Mouse (Mus musculus) forebrain, embryonic 12.5 days (tissue): Measurements from ENCODE around the gene Gsdmc4. TPM values are rescaled to one million over a fixed set of nuclear protein-coding genes. Genes with fewer than 3 reads are reported as not detected.
"Not testable (repeated sequence)": the region's sequence is repeated elsewhere in the genome, so short reads cannot be mapped to it uniquely, and the experiment has no call there.

Experiments used
- ATAC-seq: fragments of 200-750 bp; cut with Nextera tagmentation; 2 replicates; pipeline ENCODE4 v1.8.0; 2017; ENCODE audit warnings: moderate TSS enrichment; ENCODE audit not compliant: low FRiP score
- H3K27ac ChIP-seq: fragments of 300-500 bp; sonication (generic); 2 replicates; pipeline ENCODE4 v1.5.1; 2016; ENCODE audit warnings: mild to moderate bottlenecking
- H3K27me3 ChIP-seq: fragments of 300-500 bp; sonication (generic); 2 replicates; pipeline ENCODE4 v1.6.1; 2016; ENCODE audit warnings: mild to moderate bottlenecking
- H3K36me3 ChIP-seq: fragments of 300-500 bp; sonication (generic); replicated peaks from 2 replicates; pipeline ENCODE4 v1.6.1; 2016; ENCODE audit warnings: mild to moderate bottlenecking
- H3K4me1 ChIP-seq: fragments of 300-500 bp; sonication (generic); 2 replicates; pipeline ENCODE4 v1.6.1; 2016
- H3K4me2 ChIP-seq: fragments of 300-500 bp; sonication (generic); 2 replicates; pipeline ENCODE4 v1.6.1; 2016; ENCODE audit warnings: mild to moderate bottlenecking, moderate library complexity
- H3K4me3 ChIP-seq: fragments of 300-500 bp; sonication (generic); replicated peaks from 2 replicates; pipeline ENCODE4 v1.5.1; 2016; ENCODE audit warnings: mild to moderate bottlenecking
- H3K9ac ChIP-seq: fragments of 300-500 bp; sonication (generic); 2 replicates; pipeline ENCODE4 v1.6.1; 2016; ENCODE audit warnings: mild to moderate bottlenecking
- H3K9me3 ChIP-seq: fragments of 300-500 bp; sonication (generic); 2 replicates; pipeline ENCODE4 v1.6.1; 2016
- WGBS: fragments of 180-500 bp; shearing (Covaris S2); methylation state at CpG from one replicate; pipeline ENCODE4 v1.1.7; 2016; 5-methylcytosine and 5-hydroxymethylcytosine counted together
- polyA plus RNA-seq: library from polyadenylated mRNA; unstranded; fragments of >200 nt; fragmentation: Nextera tagmentation; extraction: Ambion mirVana; gene quantifications from 2 replicates; pipeline ENCODE4 v1.2.1, GENCODE M21; 2016

Gene Gsdmc4
- not detected in 2 replicates for polyA plus RNA-seq

GRCm38 (mm10) chr15:63912197-63912596 is at the start of gene Gsdmc4:
Gsdmc4 (minus strand) TSS chr15:63912297.
- H3K4me1 ChIP-seq, H3K36me3 ChIP-seq, H3K4me2 ChIP-seq, H3K4me3 ChIP-seq, H3K27ac ChIP-seq, H3K27me3 ChIP-seq, H3K9me3 ChIP-seq, H3K9ac ChIP-seq, ATAC-seq: not testable (repeated sequence)
- 92% methylated on average over 2 of the region's 2 CpGs for WGBS

GRCm38 (mm10) chr15:63960542-63960941 is 48.4 kb upstream of the Gsdmc4 start:
- ATAC-seq: no peak
- H3K9me3 ChIP-seq: no peaks in the 10 kb centered on the region
- no peak overlapping the region for H3K4me2 ChIP-seq
- no peak overlapping the region for H3K27ac ChIP-seq
- no peaks in the 10 kb centered on the region for H3K4me1 ChIP-seq
- H3K36me3 ChIP-seq: no peaks in the 10 kb centered on the region
- no peak overlapping the region for H3K4me3 ChIP-seq
- no peaks in the 10 kb centered on the region for H3K27me3 ChIP-seq
- 91% methylated on average over 2 of the region's 2 CpGs for WGBS
- H3K9ac ChIP-seq: no peak overlapping the region

GRCm38 (mm10) chr15:63957553-63957952 is 45.5 kb upstream of the Gsdmc4 start:
- Histone ChIP-seq H3K9ac (no peak overlapping the region), H3K4me1 (no peaks in the 10 kb centered on the region), H3K9me3 (no peaks in the 10 kb centered on the region), H3K4me2 (no peak overlapping the region), H3K4me3 (no peak overlapping the region), H3K36me3 (no peaks in the 10 kb centered on the region), H3K27me3 (no peaks in the 10 kb centered on the region), H3K27ac (no peak overlapping the region)
- ATAC-seq: no peak

- H3K4me1 ChIP-seq: no peaks in the 10 kb centered on the region
- H3K4me2 ChIP-seq: no peak overlapping the region
- H3K27me3 ChIP-seq: no peaks in the 10 kb centered on the region
- H3K9me3 ChIP-seq: no peaks in the 10 kb centered on the region
- no peak for ATAC-seq
- H3K9ac ChIP-seq: no peak overlapping the region
- H3K4me3 ChIP-seq: no peak overlapping the region
- H3K36me3 ChIP-seq: no peaks in the 10 kb centered on the region
- H3K27ac ChIP-seq: no peak overlapping the region
- 83% methylated on average over 4 of the region's 4 CpGs for WGBS
These were observed 41.2 kb upstream of the Gsdmc4 start for GRCm38 (mm10) chr15:63953256-63953655.

DNA sequence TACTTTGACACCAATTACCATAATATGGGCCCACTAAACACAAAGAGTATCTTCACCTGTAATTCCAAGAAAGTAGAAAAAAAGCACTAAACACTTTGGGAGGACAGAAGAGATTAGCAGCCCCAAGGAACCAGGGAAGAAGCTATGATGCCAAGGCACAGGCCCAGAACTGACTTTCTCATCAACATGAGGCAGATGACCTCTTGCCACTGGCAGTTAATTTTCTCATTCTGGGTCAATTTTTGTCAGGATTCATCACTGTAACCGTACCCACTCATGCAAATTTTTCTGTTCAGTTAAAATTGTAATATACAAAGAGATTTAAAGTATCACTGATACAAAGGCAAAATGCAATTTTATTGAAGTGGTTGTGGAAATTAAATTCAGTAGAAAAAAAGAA is 29.1 kb upstream of the Gsdmc4 start:
- H3K4me2 ChIP-seq: no peak overlapping the region
- WGBS: 90% methylated on average over 1 of the region's 1 CpGs
- peaks cover 38% of the 10 kb centered on the region for H3K36me3 ChIP-seq
- no peaks in the 10 kb centered on the region for H3K9me3 ChIP-seq
- H3K9ac ChIP-seq: no peak overlapping the region
- no peaks in the 10 kb centered on the region for H3K4me1 ChIP-seq
- H3K4me3 ChIP-seq: no peak overlapping the region
- no peak for ATAC-seq
- H3K27ac ChIP-seq: no peak overlapping the region
- H3K27me3 ChIP-seq: no peaks in the 10 kb centered on the region

DNA sequence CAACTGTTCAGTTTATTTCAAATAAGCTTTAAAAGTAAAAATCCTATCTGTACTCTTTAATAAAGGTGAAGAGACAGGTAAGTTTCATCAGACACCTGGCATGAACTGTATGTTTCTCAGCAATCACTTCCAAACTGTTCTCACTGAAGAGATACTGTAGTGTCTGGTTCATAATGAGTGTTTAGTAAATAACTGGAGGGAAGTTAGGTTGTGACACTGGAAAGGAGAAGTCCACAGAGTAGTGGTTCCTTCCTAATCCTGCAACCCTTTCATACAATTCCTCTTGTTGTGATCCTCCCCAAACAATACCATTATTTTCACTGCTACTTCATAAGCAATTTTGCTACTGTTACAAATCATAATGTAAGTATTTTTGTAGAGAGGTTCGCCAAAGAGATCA is 20.6 kb upstream of the Gsdmc4 start:
- no peak overlapping the region for H3K4me3 ChIP-seq
- no peaks in the 10 kb centered on the region for H3K27me3 ChIP-seq
- 93% methylated on average over 1 of the region's 1 CpGs for WGBS
- no peaks in the 10 kb centered on the region for H3K9me3 ChIP-seq
- H3K27ac ChIP-seq: no peak overlapping the region
- H3K4me1 ChIP-seq: no peaks in the 10 kb centered on the region
- no peak overlapping the region for H3K4me2 ChIP-seq
- H3K36me3 ChIP-seq: peaks cover 44% of the 10 kb centered on the region
- ATAC-seq: no peak
- no peak overlapping the region for H3K9ac ChIP-seq

- H3K27ac ChIP-seq: no peak overlapping the region
- no peak overlapping the region for H3K9ac ChIP-seq
- H3K4me3 ChIP-seq: no peak overlapping the region
- H3K4me2 ChIP-seq: no peak overlapping the region
- H3K27me3 ChIP-seq: no peaks in the 10 kb centered on the region
- H3K9me3 ChIP-seq: no peaks in the 10 kb centered on the region
- ATAC-seq: no peak
- no peaks in the 10 kb centered on the region for H3K4me1 ChIP-seq
- H3K36me3 ChIP-seq: peaks cover 41% of the 10 kb centered on the region
- WGBS: 95% methylated on average over 1 of the region's 1 CpGs
These were observed 19.3 kb upstream of the Gsdmc4 start for GRCm38 (mm10) chr15:63931404-63931803.

DNA sequence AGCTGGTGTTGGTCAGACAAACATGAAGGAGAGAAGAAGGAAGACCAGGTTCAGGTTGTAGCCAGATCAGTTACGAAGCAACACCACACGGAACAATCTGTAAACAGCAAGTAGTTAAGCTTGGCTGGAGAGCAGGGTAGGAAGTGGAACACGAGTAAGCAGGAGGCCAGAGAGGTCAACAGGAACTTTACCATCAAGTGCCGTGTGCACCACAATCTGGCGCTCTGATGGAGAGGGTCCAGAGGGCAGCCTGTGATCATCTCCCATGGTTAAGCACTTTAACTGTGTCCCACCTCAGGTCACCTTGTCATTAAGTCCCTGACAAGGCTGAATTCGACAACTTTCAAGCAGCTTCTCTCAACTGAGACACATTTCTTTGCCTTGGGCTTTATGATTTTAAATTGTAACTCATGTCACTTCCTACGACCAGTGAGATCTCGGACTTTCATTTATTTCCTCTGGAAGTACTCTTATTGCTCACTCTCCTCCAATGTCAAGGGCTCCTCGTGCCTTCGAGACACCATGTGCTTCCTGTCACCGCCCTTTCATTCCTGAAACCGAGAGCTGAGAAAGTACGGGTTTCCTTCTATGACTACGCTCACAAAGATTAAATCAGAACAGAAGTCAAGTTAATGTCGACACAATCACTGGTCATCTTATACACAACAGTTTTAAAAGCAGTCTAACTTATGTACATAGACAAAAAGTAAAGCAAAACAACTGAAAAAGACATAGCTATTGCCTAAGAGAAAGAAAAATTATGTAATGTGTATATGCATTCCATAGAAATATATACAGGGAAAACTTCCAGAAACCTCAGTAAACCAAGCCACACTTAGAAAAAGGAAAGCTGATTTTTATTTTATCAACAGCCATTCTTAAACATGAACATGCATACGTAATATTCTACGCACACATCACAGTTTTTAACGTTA is 18.3 kb upstream of the Gsdmc4 start:
- Histone ChIP-seq H3K4me1 (no peaks in the 10 kb centered on the region), H3K27me3 (no peaks in the 10 kb centered on the region), H3K4me2 (no peak overlapping the region), H3K4me3 (no peak overlapping the region), H3K9me3 (no peaks in the 10 kb centered on the region), H3K9ac (no peak overlapping the region), H3K27ac (no peak overlapping the region), H3K36me3 (peaks cover 37% of the 10 kb centered on the region)
- no peak for ATAC-seq
- WGBS: 95% methylated on average over 18 of the region's 18 CpGs

- 92% methylated on average over 3 of the region's 3 CpGs for WGBS
- H3K9me3 ChIP-seq: no peaks in the 10 kb centered on the region
- no peak overlapping the region for H3K4me3 ChIP-seq
- peaks cover 16% of the 10 kb centered on the region for H3K36me3 ChIP-seq
- H3K4me1 ChIP-seq: no peaks in the 10 kb centered on the region
- H3K9ac ChIP-seq: no peak overlapping the region
- H3K27ac ChIP-seq: no peak overlapping the region
- ATAC-seq: no peak
- H3K27me3 ChIP-seq: no peaks in the 10 kb centered on the region
- H3K4me2 ChIP-seq: no peak overlapping the region
These were observed 14.1 kb upstream of the Gsdmc4 start for GRCm38 (mm10) chr15:63926201-63926600.

DNA sequence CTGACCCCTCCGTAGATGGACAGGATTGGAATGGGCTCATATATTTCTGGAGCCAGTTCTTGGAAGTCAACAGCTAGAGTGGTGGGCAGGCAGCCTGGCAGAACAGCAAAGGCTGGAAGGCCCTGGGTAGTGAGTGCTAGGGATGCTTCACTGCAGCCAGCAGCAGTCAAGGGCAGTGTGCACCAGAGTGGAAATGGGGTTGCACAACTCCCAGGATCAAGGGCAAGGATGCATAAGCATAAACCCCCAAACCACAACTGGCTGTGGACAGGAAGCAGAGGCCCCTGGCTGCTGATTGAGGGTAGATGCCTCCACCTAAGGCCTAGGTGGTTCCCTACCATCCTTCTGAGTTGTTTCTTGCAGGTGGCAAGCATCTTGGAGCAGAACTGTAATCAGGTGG is 12.4 kb upstream of the Gsdmc4 start:
- H3K9ac ChIP-seq: no peak overlapping the region
- no peak for ATAC-seq
- peaks cover 4% of the 10 kb centered on the region for H3K36me3 ChIP-seq
- H3K4me2 ChIP-seq: no peak overlapping the region
- H3K4me3 ChIP-seq: no peak overlapping the region
- 96% methylated on average over 1 of the region's 1 CpGs for WGBS
- H3K9me3 ChIP-seq: no peaks in the 10 kb centered on the region
- H3K27ac ChIP-seq: no peak overlapping the region
- no peaks in the 10 kb centered on the region for H3K4me1 ChIP-seq
- H3K27me3 ChIP-seq: no peaks in the 10 kb centered on the region

DNA sequence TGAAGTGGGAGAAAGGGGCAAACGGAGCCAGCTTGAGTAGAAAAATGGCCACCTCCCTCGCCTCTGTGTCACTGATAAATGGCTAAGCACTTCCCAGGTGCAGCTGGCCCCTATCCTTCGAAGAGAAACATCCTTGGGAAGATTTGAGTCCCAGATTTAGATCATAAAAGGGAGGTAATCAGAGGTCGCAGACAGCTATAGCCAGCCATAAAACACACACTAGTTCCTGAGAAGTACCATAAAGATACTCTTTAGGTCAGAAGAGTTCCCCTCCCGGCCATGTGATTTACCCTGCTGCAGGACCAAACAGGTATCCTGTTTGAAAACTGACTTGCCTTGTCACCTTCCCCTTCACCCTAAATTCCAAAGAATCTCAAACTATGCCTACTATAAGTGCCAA is 9.5 kb upstream of the Gsdmc4 start:
- H3K4me1 ChIP-seq, H3K27ac ChIP-seq, H3K4me3 ChIP-seq, H3K9me3 ChIP-seq, H3K4me2 ChIP-seq, H3K9ac ChIP-seq, H3K27me3 ChIP-seq, H3K36me3 ChIP-seq, ATAC-seq: not testable (repeated sequence)
- WGBS: 94% methylated on average over 3 of the region's 5 CpGs

DNA sequence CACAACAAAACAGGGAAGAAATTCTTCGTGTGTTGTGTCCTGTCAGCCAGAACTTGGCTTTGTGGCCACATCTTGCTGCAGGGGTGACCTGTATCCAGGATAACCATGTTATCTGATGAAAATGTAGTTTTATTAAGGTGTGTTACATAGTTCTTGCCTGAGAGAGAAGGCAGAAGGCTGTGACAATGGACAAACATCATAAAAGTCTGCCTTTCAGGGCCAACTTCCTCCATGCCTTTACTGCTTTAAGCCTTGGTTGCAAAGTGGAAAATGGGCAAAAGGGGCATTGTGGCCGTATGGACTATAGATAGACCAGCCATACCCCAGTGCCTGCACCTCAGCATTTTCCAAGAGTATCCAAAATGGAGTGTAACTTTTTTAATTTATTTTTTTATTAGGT is 7.6 kb upstream of the Gsdmc4 start:
- H3K9ac ChIP-seq, ATAC-seq, H3K9me3 ChIP-seq, H3K27ac ChIP-seq, H3K36me3 ChIP-seq, H3K27me3 ChIP-seq, H3K4me1 ChIP-seq, H3K4me3 ChIP-seq, H3K4me2 ChIP-seq: not testable (repeated sequence)
- 84% methylated on average over 2 of the region's 2 CpGs for WGBS

DNA sequence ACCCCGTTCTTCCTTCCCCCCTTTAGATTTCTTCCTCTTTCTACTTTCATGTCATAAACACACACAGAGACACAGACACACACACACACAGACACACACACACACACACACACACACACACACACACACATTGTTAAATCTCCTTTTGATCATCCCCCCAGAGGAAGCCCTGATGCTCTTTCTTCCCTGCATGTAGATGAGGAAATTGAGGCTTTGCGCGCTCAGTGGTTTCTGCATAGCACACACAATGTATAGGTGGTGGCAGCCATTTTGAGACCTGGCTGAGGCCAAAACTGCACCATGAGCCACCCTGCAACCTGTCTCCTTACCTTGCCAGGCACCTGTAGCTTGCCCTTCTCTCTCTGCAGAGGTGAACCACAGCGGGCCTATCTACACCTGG is 4.5 kb upstream of the Gsdmc4 start:
- not testable (repeated sequence) for H3K27ac ChIP-seq, ATAC-seq, H3K27me3 ChIP-seq, H3K36me3 ChIP-seq, H3K4me1 ChIP-seq, H3K4me2 ChIP-seq, H3K4me3 ChIP-seq, H3K9ac ChIP-seq, H3K9me3 ChIP-seq
- WGBS: 85% methylated on average over 4 of the region's 4 CpGs
